Mouse (Mus musculus) G1E (cell line): ENCODE data around the gene Mxd4. TPM values are rescaled to one million over a fixed set of nuclear protein-coding genes. Genes with fewer than 3 reads are reported as not detected.

Source experiments
- ATAC-seq: 2 replicates; pipeline ENCODE4 v1.8.0; 2016; ENCODE audit warnings: mild to moderate bottlenecking; ENCODE audit not compliant: insufficient number of reproducible peaks, poor library complexity, low FRiP score, severe bottlenecking; ENCODE audit errors: extremely low read depth
- DNase-seq: peaks from one replicate; pipeline ENCODE4 v3.0.0; 2012; ENCODE audit warnings: low spot score
- H3K27me3 ChIP-seq: 2 replicates; pipeline ENCODE4 v1.6.1; 2012; ENCODE audit warnings: mild to moderate bottlenecking, low read length, inconsistent platforms; ENCODE audit not compliant: insufficient read depth
- H3K36me3 ChIP-seq: replicated peaks from 2 replicates; pipeline ENCODE3; 2012; ENCODE audit warnings: mild to moderate bottlenecking, inconsistent platforms
- H3K4me1 ChIP-seq: 2 replicates; pipeline ENCODE4 v1.6.1; 2012; ENCODE audit warnings: low read depth, low read length, inconsistent platforms, mixed read lengths; ENCODE audit not compliant: insufficient read depth
- H3K4me3 ChIP-seq: 2 replicates; pipeline ENCODE4 v1.5.1; 2012; ENCODE audit warnings: low read depth, mild to moderate bottlenecking, inconsistent platforms, low read length, moderate library complexity, mixed read lengths
- H3K9me3 ChIP-seq: replicated peaks from 2 replicates; pipeline ENCODE4 v1.6.1; 2012; ENCODE audit warnings: inconsistent platforms
- CTCF ChIP-seq: IDR thresholded peaks from 2 replicates; pipeline ENCODE4 v1.5.1; 2012; ENCODE audit warnings: low read depth, low read length, inconsistent platforms, mixed read lengths
- GATA1 ChIP-seq: IDR thresholded peaks from 2 replicates; pipeline ENCODE4 v1.6.1; 2012; ENCODE audit warnings: borderline replicate concordance, low read length, inconsistent platforms, mixed read lengths
- GATA2 ChIP-seq: IDR thresholded peaks from 2 replicates; pipeline ENCODE4 v1.6.1; 2012; ENCODE audit warnings: low read depth, low read length, inconsistent platforms, borderline replicate concordance
- POLR2AphosphoS5 ChIP-seq: IDR thresholded peaks from 2 replicates; pipeline ENCODE4 v1.6.1; 2012; ENCODE audit warnings: low read depth, low read length, inconsistent platforms; ENCODE audit not compliant: insufficient replicate concordance
- TAL1 ChIP-seq: conservative IDR thresholded peaks from 2 replicates; pipeline ENCODE4 v1.6.1; 2012; ENCODE audit warnings: low read depth, low read length, inconsistent platforms, mixed read lengths
- polyA plus RNA-seq: library from polyadenylated mRNA; stranded (reverse); fragments of >175 nt; gene quantifications from 2 replicates; pipeline ENCODE4 v1.2.3, GENCODE M21; 2012
- total RNA-seq, 2 experiments: library from RNA; stranded (forward) in 1 of 2; stranded (reverse) in 1 of 2; fragments of 200-1000 nt in 1 of 2; fragments of >200 nt in 1 of 2; fragmentation: Nextera tagmentation in 1 of 2; gene quantifications; 2 replicates each; pipeline ENCODE4 v1.2.3; 2014 to 2017

Gene Mxd4
- total and polyA plus RNA-seq, 3 experiments, result 12.8 to 28.4 (median 17.9) TPM

DNA sequence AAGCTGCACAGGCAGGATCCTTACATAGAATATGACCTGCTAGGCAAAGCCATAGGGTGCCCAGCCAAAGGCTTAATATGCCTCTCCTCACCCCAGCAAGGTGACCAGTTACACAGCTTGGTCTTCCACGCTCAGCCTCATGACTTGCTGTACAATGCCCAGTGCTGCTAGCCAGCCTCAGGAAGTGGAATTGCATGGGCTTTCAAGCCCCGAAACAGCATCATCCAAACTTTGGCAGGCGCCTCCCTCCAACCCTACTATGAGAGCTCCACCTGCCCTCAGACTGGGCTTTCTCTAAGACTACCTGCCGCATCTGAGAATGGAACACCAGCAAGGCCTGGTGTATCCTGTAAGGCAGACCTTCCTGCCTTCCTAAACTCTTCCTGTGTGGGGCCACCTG, 9.7 kb downstream of the Mxd4 start:
- DNase-seq (no peak), ATAC-seq (no peak)
- Histone ChIP-seq H3K9me3 (no peaks in the 10 kb centered on the region), H3K4me3 (no peak overlapping the region), H3K36me3 (peaks cover 44% of the 10 kb centered on the region), H3K4me1 (peaks cover 9% of the 10 kb centered on the region; the same call in 1 of the 2 replicates), H3K27me3 (peaks cover 32% of the 10 kb centered on the region)
- TF ChIP-seq TAL1, result no peak
- TF ChIP-seq GATA1, result no peak
- no peak for TF ChIP-seq GATA2
- no peak for TF ChIP-seq POLR2AphosphoS5
- no peak for TF ChIP-seq CTCF

- Histone ChIP-seq H3K4me1 (peaks cover 9% of the 10 kb centered on the region; the same call in 1 of the 2 replicates), H3K36me3 (peaks cover 43% of the 10 kb centered on the region), H3K9me3 (no peaks in the 10 kb centered on the region), H3K27me3 (peaks cover 32% of the 10 kb centered on the region), H3K4me3 (no peak overlapping the region)
- TF ChIP-seq CTCF (no peak), GATA2 (no peak)
- ATAC-seq, result no peak
- DNase-seq, result no peak
Measured at GRCm38 (mm10) chr5:34177091-34177490, 10.4 kb downstream of the Mxd4 start.

GRCm38 (mm10) chr5:34176691-34177090, 10.8 kb downstream of the Mxd4 start:
- DNase-seq (no peak), ATAC-seq (no peak)
- Histone ChIP-seq H3K4me1 (peaks cover 7% of the 10 kb centered on the region; the same call in 1 of the 2 replicates), H3K36me3 (peaks cover 41% of the 10 kb centered on the region), H3K4me3 (no peak overlapping the region; the same call in 1 of the 2 replicates), H3K9me3 (no peaks in the 10 kb centered on the region), H3K27me3 (peaks cover 32% of the 10 kb centered on the region)
- TF ChIP-seq GATA2 (no peak), POLR2AphosphoS5 (no peak), TAL1 (no peak), CTCF (no peak), GATA1 (no peak)

DNA sequence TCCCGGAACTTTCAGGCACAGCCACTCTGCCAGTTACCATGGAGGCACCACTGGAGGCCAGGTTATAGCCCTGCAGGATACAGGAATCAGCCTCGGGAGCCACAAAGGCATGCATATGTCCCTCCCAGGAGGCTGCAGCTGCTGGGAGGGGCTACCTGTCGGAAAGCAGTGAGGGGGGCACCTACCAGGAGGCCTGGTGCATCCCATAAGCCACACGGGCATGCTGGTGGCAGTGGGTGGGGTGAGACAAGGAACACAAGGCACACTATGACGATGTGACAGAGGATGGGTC, 12.2 kb downstream of the Mxd4 start:
- Histone ChIP-seq H3K36me3 (peaks cover 41% of the 10 kb centered on the region), H3K4me3 (no peak overlapping the region), H3K9me3 (no peaks in the 10 kb centered on the region), H3K27me3 (peaks cover 32% of the 10 kb centered on the region), H3K4me1 (peaks cover 5% of the 10 kb centered on the region; the same call in 1 of the 2 replicates)
- ATAC-seq (no peak), DNase-seq (no peak)
- TF ChIP-seq GATA2, result no peak
- TF ChIP-seq POLR2AphosphoS5, result no peak
- no peak for TF ChIP-seq CTCF
- no peak for TF ChIP-seq TAL1
- TF ChIP-seq GATA1, result no peak

DNA sequence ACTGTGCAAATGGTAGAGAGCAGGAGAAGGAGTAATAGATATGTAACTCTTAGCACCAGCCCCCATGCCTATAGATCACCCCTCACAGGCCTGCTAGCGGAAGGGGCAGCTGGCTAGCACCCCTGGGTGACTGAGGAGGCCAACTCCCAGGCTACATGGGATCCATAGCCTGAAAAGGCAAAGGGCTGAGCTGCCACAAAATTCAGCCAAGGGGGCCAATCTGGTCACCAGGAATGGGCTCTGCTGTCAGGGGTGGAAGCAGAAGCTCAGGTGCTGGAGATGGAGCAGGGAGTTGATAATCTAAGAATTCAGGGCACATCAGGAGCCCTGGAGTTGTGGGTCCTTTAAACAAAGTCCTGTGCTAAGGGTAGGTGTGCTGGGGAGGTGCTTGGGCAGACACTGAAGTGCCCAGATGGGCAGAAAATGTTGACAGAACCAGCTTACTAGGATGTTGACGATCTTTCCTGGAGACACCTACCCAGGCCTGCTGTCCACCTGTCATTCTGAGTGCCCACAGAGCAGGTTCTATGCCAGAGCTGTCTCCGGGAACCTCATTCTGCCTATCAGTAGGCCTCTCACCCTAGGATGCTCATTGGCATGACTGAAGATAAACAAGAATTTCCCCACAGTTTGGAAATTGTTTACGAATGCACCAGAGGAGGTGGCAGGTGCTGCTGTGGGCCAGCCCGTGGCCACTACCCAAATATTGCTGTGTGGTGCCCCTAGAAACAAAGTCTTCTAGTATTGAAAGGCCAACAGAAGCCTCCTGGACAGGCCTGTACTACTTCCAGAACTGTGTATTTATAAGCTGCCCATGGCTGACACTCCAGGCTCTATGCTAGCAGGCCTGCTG, 12.7 kb downstream of the Mxd4 start:
- no peak overlapping the region for H3K4me3 ChIP-seq

DNA sequence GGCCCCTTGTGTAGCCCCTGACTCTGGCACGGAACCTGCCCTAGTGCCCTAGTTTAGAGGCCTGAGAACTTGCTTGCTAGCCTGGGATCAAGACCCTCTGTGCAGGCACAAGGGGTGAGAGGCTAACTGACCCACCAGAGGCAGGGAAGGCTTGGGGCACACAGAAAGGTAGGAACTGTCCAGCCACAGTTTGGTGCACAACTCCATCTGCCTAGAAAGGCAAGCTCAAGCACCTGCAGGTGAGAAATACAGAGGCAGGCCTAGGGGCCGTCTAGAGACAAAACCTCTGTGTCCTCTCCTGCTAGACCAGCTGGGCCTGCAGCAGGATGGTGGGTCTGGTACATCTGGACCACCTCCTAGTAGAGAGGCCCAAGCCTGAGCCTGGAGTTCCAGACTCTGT, 13.5 kb downstream of the Mxd4 start:
- peaks cover 39% of the 10 kb centered on the region for H3K36me3 ChIP-seq
- no peak overlapping the region for H3K4me3 ChIP-seq
- H3K9me3 ChIP-seq, result no peaks in the 10 kb centered on the region
- peaks cover 11% of the 10 kb centered on the region for H3K4me1 ChIP-seq
- H3K27me3 ChIP-seq, result peaks cover 26% of the 10 kb centered on the region
- DNase-seq (no peak), ATAC-seq (no peak)
- TF ChIP-seq TAL1 (no peak), GATA1 (no peak), GATA2 (no peak), POLR2AphosphoS5 (no peak), CTCF (no peak)

More for the DNA sequence above, 12.7 kb downstream of the Mxd4 start:
- peaks cover 9% of the 10 kb centered on the region for H3K4me1 ChIP-seq
- DNase-seq, result no peak
- TF ChIP-seq POLR2AphosphoS5, result no peak
- no peak for TF ChIP-seq GATA2
- peaks cover 39% of the 10 kb centered on the region for H3K36me3 ChIP-seq
- H3K9me3 ChIP-seq, result no peaks in the 10 kb centered on the region
- ATAC-seq, result no peak
- peaks cover 28% of the 10 kb centered on the region for H3K27me3 ChIP-seq
